Mouse (Mus musculus) midbrain, embryonic 14.5 days (tissue): Measurements from ENCODE around the gene Trmt11. TPM values are rescaled to one million over a fixed set of nuclear protein-coding genes. Genes with fewer than 3 reads are reported as not detected.

Source experiments
- ATAC-seq: fragments of 200-750 bp; cut with Nextera tagmentation; 2 replicates; pipeline ENCODE4 v1.8.0; 2017; ENCODE audit warnings: moderate number of reproducible peaks, moderate library complexity; ENCODE audit not compliant: low FRiP score, low TSS enrichment
- DNase-seq: peaks from one replicate; pipeline ENCODE4 v3.0.0-alpha.2; 2015
- H3K27ac ChIP-seq: fragments of 300-500 bp; sonication (generic); replicated peaks from 2 replicates; pipeline ENCODE4 v1.5.1; 2014; ENCODE audit warnings: mild to moderate bottlenecking, low read depth, low read length, moderate library complexity
- H3K27me3 ChIP-seq: fragments of 300-500 bp; sonication (generic); 2 replicates; pipeline ENCODE4 v1.6.1; 2014; ENCODE audit warnings: low read length, control low read depth, mixed read lengths; ENCODE audit not compliant: control insufficient read depth, insufficient read depth
- H3K36me3 ChIP-seq: fragments of 300-500 bp; sonication (generic); 2 replicates; pipeline ENCODE4 v1.6.1; 2014; ENCODE audit warnings: low read length, control low read depth; ENCODE audit not compliant: control insufficient read depth, insufficient read depth
- H3K4me1 ChIP-seq: fragments of 300-500 bp; sonication (generic); 2 replicates; pipeline ENCODE4 v1.6.1; 2014; ENCODE audit warnings: mild to moderate bottlenecking, antibody characterized with exemption, low read length, control low read depth; ENCODE audit not compliant: control insufficient read depth, insufficient read depth
- H3K4me2 ChIP-seq: fragments of 300-500 bp; sonication (generic); 2 replicates; pipeline ENCODE4 v1.6.1; 2014; ENCODE audit warnings: mild to moderate bottlenecking, low read length, moderate library complexity
- H3K4me3 ChIP-seq: fragments of 300-500 bp; sonication (generic); replicated peaks from 2 replicates; pipeline ENCODE4 v1.5.1; 2014; ENCODE audit warnings: low read depth, low read length
- H3K9ac ChIP-seq: fragments of 300-500 bp; sonication (generic); replicated peaks from 2 replicates; pipeline ENCODE4 v1.6.1; 2014; ENCODE audit warnings: mild to moderate bottlenecking, low read length, moderate library complexity
- H3K9me3 ChIP-seq: fragments of 300-500 bp; sonication (generic); 2 replicates; pipeline ENCODE4 v1.6.1; 2016; ENCODE audit warnings: low read length, control low read depth, mixed read lengths; ENCODE audit not compliant: control insufficient read depth
- WGBS: fragments of 180-500 bp; shearing (Covaris S2); extraction: QIAGEN DNeasy Blood & Tissue Kit; methylation state at CpG from one replicate; pipeline ENCODE4 v1.1.7; 2014; 5-methylcytosine and 5-hydroxymethylcytosine counted together
- polyA plus RNA-seq: library from polyadenylated mRNA; unstranded; fragments of >200 nt; fragmentation: Nextera tagmentation; extraction: Ambion mirVana; gene quantifications from 2 replicates; pipeline ENCODE4 v1.2.1, GENCODE M21; 2014

Trmt11 gene
- polyA plus RNA-seq, 1 experiment from 2014 or later, result 19.7 TPM

DNA sequence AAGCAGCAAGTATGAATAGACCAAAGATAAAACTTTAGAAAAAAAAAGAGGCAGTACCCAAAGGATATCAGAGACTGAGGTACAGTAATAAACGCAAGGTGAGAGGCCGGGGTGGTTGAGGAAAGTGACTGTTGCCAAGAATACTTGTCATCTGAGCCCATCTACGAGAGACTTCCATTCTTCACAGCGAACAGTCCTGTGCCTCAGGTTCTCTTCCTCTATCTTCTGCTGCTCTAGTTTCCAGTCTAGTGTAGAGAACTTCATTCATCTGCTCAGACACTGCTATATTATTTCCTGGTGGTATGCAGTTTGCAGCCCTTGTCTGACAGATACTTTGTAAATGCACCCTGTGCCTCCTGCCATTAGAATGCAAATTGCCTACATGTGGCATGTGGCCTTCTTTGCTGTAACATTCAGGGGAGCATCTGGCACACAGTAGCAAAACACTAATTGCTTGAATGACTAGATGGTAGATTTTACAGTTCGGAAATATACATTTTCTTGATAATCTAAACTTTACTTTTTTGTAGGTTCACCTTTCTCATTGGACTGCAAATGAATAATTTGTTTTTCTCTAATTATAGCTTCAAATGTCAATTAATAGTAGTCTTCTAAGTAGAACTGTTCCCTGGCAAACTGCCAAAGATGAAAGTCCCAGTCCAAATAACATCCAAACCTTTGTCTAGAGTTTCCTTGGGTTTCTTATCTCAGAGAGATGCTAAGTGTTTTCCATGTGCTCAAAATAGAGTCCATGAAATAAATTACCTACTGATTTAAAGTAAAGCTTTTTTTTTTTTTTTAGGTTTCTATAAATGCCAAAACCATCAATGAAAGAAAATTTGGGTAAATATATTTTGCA, 23.8 kb upstream of the Trmt11 start:
- Histone ChIP-seq H3K27me3 (no peaks in the 10 kb centered on the region), H3K9me3 (no peaks in the 10 kb centered on the region), H3K27ac (no peak overlapping the region), H3K4me2 (no peak overlapping the region), H3K36me3 (no peaks in the 10 kb centered on the region), H3K4me3 (no peak overlapping the region), H3K4me1 (no peaks in the 10 kb centered on the region), H3K9ac (no peak overlapping the region)
- whole genome bisulfite sequencing, result 73% methylated on average over 5 of the region's 5 CpGs
- DNase-seq, result peak; percentile 39
- no peak; the same call in 1 of the 2 replicates for ATAC-seq

DNA sequence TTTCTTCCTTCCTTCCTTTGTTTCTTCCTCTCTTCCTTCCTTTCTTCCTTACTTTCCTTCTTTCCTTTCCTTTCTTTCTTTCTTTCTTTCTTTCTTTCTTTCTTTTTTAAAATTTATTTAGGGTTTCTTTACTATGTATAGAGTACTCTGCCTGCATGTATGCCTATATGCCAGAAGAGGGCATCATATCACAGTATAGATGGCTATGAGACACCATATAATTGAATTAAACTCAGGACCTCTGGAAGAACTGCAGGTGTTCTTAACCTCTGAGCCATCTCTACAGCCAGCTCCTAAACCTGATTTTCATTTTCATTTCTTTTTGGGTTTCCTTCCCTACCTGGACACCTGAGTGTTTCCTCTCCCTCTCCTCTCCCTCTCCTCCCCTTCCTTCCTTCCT, 22.4 kb upstream of the Trmt11 start:
- ATAC-seq, result no peak
- H3K4me3 ChIP-seq, result no peak overlapping the region
- H3K27ac ChIP-seq, result no peak overlapping the region
- no peaks in the 10 kb centered on the region for H3K9me3 ChIP-seq
- no peak overlapping the region for H3K9ac ChIP-seq
- H3K4me2 ChIP-seq, result no peak overlapping the region
- no peaks in the 10 kb centered on the region for H3K4me1 ChIP-seq
- H3K36me3 ChIP-seq, result no peaks in the 10 kb centered on the region
- peak; percentile 51 for DNase-seq
- H3K27me3 ChIP-seq, result no peaks in the 10 kb centered on the region

DNA sequence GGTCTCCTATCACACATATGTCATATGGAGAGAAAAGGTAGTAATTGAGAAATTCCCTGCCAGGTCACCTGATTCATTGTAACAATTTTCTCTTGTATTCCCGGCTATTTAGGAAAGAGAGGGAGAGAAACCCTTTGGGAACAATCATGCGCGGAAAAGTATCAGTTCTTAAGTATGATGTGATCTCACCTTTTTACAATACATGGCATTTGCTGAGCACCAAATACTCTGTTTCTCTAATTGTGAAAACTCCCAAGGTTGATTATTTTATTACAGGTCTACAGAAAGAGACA, 18.3 kb upstream of the Trmt11 start:
- ATAC-seq (no peak), DNase-seq (no peak)
- peak overlapping the region; percentile 51 for H3K9ac ChIP-seq
- 37% methylated on average over 3 of the region's 3 CpGs for WGBS
- H3K9me3 ChIP-seq, result no peaks in the 10 kb centered on the region
- H3K4me3 ChIP-seq, result peak overlapping the region; percentile 68
- peak overlapping the region; percentile 57 for H3K4me2 ChIP-seq
- no peaks in the 10 kb centered on the region for H3K36me3 ChIP-seq
- H3K4me1 ChIP-seq, result 0 out of 2 replicates have a peak, but pooled peaks cover 6% of the 10 kb centered on the region
- H3K27me3 ChIP-seq, result no peaks in the 10 kb centered on the region
- H3K27ac ChIP-seq, result peak overlapping the region; percentile 92

DNA sequence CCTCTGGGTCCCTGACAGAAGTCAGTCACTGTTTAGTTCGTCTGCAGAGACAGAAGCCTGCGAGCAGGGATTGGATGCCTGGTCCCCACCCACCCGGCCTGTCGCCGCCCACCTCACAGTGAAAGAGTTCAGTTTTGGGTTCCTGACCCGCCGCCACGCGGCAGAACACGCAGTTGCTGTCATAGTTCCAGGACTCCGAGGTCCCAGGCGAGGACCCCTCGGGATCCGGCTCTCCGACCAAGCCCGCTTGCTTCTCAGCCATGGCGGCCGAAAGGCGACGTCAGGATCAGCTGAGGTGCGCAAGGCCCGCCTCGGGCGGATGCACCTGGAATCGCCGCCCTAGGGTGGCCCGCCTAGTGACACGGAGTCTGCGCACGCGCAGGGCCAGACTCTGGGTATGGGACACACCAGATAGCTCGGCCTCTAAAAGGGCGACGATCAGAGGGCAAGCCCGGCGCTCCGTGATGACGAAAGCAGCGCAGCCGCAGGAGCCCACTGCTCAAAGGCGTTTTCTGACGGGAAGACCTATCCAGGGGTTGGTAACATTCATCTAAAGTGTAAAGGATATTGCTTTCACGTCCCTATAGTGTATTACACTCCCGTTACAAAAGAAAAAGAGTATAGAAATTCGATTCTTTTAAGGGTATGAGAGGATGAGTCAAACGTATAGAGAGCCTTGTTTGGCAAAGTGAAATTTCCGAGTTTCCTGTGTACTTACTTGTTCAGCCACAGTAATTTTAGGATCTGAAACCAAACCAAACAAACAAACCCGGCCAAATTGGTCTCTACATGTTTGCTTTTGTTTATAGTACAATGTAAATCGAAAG, 17.8 kb upstream of the Trmt11 start:
- WGBS, result under 1% methylated on average over 49 of the region's 49 CpGs
- ATAC-seq, result peak; percentile 100

DNA sequence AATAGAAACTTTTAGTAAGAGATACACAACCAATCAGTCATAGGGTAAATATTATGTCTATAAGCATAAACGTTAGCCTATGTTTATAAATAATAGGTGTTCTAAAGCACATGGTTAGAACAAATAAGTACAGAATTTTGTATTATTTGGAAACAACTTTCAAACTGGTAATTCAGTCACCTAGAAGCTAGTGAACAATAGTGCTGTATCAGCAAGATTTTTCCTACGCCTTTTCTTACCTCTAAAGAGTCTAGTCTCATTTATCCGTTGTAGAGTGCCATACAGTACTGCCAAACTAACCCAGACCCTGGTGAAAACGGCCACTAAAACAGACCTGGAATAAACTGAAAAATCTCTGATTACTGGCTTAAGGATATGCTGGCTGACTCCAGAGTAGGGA, 12.5 kb upstream of the Trmt11 start:
- Histone ChIP-seq H3K27me3 (no peaks in the 10 kb centered on the region), H3K9ac (no peak overlapping the region), H3K4me2 (no peak overlapping the region), H3K4me3 (no peak overlapping the region), H3K36me3 (peaks cover 10% of the 10 kb centered on the region), H3K4me1 (0 out of 2 replicates have a peak, but pooled peaks cover 6% of the 10 kb centered on the region), H3K27ac (no peak overlapping the region), H3K9me3 (no peaks in the 10 kb centered on the region)
- DNase-seq, result no peak
- WGBS, result 89% methylated on average over 4 of the region's 4 CpGs
- ATAC-seq, result no peak

More for the DNA sequence above, 17.8 kb upstream of the Trmt11 start:
- Histone ChIP-seq H3K36me3 (no peaks in the 10 kb centered on the region), H3K4me2 (peak overlapping the region; percentile 57), H3K9ac (peak overlapping the region; percentile 72), H3K4me3 (peak overlapping the region; percentile 68), H3K9me3 (no peaks in the 10 kb centered on the region), H3K27ac (peak overlapping the region; percentile 92), H3K4me1 (0 out of 2 replicates have a peak, but pooled peaks cover 6% of the 10 kb centered on the region), H3K27me3 (no peaks in the 10 kb centered on the region)
- peak; percentile 99 for DNase-seq

DNA sequence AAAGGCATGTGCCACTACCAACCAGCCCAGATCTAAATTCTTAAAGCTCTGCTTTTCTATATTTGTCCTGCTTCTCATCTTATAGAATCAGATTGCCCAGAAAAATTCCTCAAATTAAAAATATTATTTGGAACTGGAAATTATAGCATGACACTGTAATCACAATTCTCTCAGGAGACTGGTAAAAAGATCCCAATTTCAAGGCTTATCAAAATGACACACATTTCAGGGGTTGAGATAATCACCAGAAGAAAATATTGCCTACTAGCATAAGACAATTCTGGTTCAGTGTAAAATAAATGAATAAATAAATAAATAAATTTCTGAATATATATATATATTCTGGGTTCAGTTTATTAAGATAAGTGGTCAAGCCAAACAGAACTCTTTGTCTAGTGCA, 9.1 kb upstream of the Trmt11 start:
- no peak for ATAC-seq
- Histone ChIP-seq H3K27ac (no peak overlapping the region), H3K27me3 (no peaks in the 10 kb centered on the region), H3K36me3 (peaks cover 18% of the 10 kb centered on the region), H3K4me1 (no peaks in the 10 kb centered on the region), H3K9ac (no peak overlapping the region), H3K9me3 (no peaks in the 10 kb centered on the region), H3K4me3 (no peak overlapping the region), H3K4me2 (no peak overlapping the region)
- no peak for DNase-seq

DNA sequence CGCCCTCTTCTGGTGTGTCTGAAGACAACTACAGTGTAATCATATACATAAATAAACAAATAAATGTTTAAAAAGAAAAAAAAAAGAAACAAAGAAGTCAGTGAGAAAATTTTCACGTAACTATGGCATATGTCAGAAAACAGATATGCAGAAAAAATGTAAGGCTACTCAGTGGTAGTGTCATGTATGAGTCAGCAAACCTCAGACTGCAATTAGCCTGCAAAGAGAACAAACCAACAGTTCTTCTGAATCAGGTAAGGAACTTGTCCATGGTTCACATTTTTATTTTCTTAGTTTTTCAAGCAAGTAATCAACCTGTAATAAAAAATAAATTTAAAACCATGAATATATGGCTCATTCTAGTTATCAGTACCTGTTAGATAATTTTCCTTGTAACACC, 7.6 kb upstream of the Trmt11 start:
- Histone ChIP-seq H3K36me3 (peaks cover 18% of the 10 kb centered on the region), H3K9me3 (no peaks in the 10 kb centered on the region), H3K4me2 (no peak overlapping the region), H3K27me3 (no peaks in the 10 kb centered on the region), H3K27ac (no peak overlapping the region), H3K9ac (no peak overlapping the region), H3K4me3 (no peak overlapping the region), H3K4me1 (no peaks in the 10 kb centered on the region)
- ATAC-seq (no peak), DNase-seq (no peak)
- WGBS, result 75% methylated on average over 2 of the region's 2 CpGs

DNA sequence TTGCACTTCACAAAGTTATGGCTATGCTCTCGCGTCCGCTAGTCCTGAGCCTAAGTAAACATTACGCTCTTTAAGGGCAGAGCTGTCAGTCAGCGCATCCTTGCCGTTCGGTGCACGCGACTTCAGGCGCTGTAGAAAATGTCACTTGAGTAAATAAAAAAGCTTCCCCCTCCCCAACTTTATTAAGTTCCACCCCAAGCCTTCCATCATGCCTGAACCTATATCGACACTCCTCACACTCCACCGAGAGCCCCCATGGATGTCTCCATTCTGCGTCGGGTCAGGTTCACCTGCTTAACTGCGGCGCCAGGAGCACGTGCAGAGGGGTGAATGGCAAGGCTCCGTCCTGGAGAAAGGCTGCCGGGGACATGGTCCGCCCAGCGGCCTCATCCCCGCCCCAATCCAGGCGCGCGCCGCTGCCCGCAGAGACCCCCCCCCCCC, 435 bp downstream of the Trmt11 start:
- under 1% methylated on average over 25 of the region's 27 CpGs for WGBS
- ATAC-seq (peak; percentile 88), DNase-seq (no peak)
- peak overlapping the region; percentile 86 for H3K4me2 ChIP-seq
- no peaks in the 10 kb centered on the region for H3K9me3 ChIP-seq
- peak overlapping the region; percentile 65 for H3K9ac ChIP-seq
- no peaks in the 10 kb centered on the region for H3K27me3 ChIP-seq
- H3K4me1 ChIP-seq, result peaks cover 18% of the 10 kb centered on the region
- H3K4me3 ChIP-seq, result peak overlapping the region; percentile 62
- H3K36me3 ChIP-seq, result peaks cover 20% of the 10 kb centered on the region
- H3K27ac ChIP-seq, result peak overlapping the region; percentile 80
